Mouse (Mus musculus) MEL-GATA-1-ER (cell line): ENCODE measurements around the gene Mvb12b.

Experiments
- DNase-seq: peaks from one replicate; pipeline ENCODE4 v3.0.0-alpha.2; 2012; ENCODE audit warnings: low read depth; ENCODE audit errors: extremely low read depth

Gene Mvb12b

DNA sequence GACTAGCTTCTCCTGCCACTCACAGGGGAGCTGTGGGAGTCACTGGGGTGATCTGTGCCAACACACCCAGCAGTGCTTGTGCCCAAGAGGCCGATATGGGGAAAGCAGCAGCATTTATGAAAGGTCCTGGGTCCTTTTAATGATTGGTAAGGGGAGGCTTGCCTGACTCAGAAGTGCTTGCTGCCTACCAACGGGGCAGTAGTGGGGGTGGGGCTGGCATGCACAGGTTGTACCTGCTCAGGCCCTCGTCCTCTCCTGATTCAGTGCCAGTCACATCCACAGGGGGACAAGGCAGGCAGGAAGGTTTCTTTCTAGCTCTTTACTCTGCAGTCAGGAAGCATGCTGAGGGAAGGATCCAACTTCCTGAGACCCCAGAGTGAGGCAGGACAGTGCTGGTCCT lies 150.6 kb downstream of the Mvb12b start:
- DNase-seq = no peak

GRCm38 (mm10) chr2:33736722-33737121 lies 151.0 kb downstream of the Mvb12b start:
- DNase-seq = peak; percentile 30

DNA sequence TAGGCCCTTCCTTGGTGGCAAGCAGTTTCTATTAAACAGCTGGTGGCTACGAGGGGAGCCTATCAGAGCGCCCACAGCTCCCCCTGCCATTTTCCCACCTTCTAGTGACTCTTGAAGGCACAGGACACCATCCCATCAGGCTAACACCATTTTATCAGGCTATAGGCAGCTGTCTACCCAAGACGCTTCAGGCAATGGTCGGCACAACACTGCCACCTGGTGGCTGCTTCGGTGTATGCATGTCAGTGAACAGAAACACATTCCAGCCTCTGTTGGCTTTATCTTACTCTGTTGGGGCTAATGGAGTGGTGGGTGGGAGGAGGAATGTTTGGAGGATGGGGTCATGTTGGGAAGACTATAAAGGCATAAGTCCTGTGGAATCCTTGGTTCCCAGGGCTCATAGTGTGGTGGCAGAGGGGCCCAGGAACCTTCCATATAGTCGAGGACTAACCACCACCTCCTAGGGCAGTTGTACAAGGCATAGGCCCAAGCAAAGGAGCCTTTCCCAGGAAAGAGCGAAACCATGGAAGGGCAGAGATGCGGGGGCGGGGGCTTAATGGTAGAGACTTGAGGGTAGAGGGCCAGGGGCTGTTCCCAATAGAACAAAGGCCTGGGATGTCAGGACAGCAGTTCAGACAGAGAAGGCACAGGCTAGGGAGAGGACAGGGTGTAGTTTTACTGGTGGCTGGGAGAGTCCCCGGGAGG lies 152.8 kb downstream of the Mvb12b start:
- DNase-seq = peak; percentile 33

GRCm38 (mm10) chr2:33729701-33730100 lies 158.0 kb downstream of the Mvb12b start:
- no peak for DNase-seq

DNA sequence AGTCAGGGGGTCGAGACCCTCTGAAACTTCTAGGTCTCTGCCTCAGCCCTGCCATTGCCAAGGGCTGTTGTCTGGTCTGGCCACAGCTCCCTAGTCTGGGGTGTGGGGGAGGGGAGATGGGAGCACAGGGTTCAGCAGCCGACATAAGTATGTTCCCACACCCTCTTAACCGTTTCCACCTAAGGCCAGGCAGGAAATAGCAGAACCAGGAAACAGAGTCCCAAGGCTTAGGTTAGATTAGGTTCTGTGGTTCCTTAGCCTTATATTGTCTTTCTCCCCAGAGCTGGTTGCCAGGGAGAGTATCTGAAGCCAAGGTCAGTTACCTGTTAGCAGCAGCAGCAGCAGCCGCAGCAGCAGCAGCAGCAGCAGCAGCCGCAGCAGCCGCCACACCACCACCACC lies 160.5 kb downstream of the Mvb12b start:
- peak; percentile 60 for DNase-seq

DNA sequence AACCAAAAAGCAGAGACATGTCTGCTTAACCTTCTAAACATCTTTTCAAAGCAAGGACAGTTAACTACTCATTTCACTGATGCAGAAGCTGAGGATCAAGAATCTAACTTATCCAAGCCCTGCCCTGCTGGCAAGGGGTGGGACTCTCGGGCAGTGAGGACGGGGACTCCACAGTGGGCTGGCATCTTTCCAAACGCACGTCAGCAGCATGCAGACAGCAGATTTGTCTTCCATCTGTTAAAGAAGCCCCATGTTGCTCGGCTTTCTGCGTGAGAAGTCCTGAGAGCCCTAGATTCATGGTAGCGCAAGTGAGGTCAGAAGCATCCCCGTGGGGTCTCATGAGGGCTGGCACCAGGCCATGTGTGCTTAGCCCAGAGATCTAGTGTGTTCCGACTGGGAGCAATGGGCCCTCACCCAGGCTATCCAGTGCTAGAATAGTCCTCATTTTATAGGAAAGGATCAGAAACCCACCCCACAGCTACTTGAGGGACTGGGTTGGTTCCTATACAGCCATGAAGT lies 167.3 kb downstream of the Mvb12b start:
- no peak for DNase-seq

- DNase-seq = no peak
These were observed 168.2 kb downstream of the Mvb12b start for GRCm38 (mm10) chr2:33719339-33720066.

- DNase-seq = no peak
These were observed 169.2 kb downstream of the Mvb12b start for GRCm38 (mm10) chr2:33718561-33718960.

DNA sequence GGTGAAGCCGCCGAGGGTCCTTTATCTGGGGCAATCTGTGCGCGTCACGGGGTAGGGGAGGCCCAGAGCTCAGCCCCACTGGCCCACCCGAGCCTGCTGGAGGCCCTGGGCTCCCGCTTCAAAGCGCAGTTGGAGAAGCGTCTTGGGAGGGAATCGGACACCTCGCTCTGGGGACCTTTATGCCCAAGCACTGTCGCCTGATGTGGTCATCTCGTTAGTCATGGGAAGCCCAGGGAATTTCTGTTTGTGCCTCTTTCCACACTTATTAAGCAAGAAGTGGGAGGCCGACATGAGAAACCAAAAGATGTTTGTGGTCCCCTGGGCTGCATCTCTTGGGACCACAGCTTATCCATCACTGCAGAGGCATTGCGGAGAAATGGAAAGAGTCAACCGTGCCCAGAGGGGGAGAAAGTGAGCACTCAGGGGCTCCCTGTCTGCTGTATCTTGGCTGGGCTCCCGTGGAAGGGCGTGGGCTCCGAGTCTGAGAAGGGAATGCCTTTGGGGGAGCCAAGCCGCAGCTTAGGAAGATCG lies 169.9 kb downstream of the Mvb12b start:
- no peak for DNase-seq

DNA sequence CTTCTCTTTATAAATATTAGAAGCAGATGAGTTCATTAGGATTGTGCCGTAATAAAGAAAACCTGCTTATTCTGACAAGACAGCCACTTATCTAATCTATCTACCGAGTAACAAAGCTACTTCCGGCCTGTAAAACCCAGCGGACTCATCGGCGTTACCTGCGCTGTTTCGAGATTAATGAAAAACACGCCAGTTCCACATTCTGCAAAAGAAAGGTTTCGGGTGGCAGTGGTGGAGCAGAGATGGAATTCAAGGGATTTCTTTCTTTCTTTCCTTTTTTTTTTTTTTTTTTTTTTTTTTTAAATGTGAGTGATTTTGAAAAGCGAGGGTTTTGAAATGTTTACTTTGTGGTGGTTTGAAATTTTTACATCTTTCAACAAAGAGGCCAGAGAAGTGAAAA lies 170.4 kb downstream of the Mvb12b start:
- no peak for DNase-seq

DNA sequence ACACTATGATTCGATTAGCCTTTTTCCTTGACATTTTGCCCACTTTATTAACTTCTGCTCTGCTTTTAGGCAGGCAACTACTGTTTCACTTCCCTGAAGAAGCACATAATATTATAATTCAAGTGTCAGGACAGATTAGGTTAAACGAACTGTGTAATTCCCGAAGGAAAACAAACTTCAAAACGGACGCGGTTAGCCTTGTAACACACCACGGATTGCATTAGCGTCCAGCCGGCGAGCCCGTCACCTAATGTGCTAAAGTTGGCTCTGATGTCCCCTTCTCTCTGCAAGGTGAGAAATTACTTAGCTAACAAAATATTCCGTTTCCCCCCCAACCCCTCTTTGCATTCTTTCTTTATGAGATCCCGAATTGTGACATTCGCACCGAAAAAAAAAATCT lies 170.9 kb downstream of the Mvb12b start:
- DNase-seq = no peak

GRCm38 (mm10) chr2:33714932-33715331 lies 172.8 kb downstream of the Mvb12b start:
- no peak for DNase-seq

DNA sequence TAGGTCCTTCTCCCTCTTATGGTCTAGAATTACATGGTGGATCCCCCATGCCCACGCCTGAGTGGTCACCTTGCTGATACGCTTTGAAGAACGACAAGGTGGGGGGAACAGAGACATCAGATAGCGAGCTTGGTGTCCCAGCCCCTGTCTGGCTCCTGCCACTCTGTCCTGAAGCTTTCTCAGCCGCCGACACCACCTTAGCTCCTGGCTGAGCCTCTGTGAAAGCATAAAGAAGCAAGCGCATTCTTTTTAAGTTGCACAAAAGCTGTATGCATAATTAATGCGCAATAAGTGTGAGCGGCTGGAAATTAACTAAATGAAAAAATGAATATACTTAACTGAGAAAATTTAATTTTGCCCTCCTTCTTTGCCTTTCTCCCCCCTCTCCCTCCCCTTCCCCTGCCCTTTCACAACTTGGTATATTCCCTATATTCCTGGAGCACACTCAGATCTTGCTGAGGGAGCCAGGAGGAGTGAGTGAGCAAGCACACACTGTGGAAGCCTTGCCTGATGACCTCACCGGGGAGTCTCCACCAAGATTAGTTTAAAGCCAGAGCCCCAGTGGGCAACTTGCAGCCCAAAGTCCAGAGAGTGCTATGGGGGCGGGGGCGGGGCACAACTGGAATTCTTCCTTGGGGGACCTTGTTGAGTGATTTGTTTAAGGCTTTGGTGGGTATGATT lies 174.0 kb downstream of the Mvb12b start:
- no peak for DNase-seq

- DNase-seq = no peak
These were observed 174.9 kb downstream of the Mvb12b start for GRCm38 (mm10) chr2:33712811-33713210.

DNA sequence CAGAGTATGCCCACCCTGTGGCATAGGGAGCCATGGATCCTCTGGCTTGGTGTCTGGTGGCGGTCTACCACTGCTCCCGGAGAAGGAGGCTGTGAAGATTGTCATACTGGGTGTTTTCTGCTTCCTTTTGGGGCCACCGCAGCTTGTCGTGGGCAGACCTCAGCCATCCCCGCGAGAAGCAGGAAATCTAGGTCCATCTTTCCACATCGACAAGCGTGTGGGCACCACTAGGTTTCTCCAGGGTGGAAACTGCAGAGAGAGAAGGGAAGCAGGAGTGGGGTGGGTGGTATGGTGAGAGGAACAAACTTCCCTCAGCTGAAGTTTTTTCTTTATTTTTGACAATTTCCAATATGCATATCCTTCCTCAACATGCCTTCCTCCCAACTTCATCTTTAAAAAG lies 178.9 kb downstream of the Mvb12b start:
- DNase-seq = no peak

GRCm38 (mm10) chr2:33708096-33708495 lies 179.7 kb downstream of the Mvb12b start:
- DNase-seq = no peak

DNA sequence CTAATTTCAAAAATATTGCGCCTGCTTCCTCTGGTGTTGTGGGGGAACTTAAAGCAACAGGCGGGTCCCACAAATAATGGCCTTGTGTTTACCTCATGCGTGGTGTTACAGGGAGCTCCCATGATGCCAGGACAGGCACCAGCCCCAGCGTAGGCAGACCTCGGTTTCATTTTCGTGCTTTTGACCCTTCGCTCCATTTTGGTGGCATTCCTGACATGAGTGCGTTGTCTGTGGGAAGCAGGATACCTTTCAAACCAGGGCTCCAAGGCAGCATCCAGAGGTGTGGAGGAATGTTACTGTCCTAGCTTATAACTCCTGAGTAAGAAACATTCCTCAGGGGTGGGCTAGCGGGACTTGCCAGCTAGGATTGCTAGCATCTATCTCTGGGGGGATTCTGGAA lies 181.3 kb downstream of the Mvb12b start:
- DNase-seq = no peak

GRCm38 (mm10) chr2:33705687-33706320 lies 181.9 kb downstream of the Mvb12b start:
- DNase-seq = no peak

DNA sequence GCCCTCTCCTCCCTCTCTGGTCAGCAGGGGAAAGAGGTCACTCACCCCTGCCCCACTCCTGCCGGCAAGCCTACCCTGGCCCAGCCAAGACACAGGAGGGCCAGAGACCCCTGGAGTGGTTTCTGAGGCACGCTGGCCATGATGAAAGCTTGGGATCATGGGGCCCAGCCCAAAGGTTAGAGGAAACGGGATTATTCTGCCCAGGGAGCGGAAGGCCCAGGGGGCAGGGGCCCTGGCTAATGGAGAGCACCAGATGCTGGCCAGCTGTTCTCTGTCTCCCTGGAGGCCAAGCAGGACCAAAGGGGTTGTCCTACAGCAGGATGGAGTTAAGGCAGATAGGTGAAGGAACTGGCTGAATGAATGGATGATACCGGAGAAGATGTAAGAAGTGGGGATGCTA lies 184.5 kb downstream of the Mvb12b start:
- no peak for DNase-seq

DNA sequence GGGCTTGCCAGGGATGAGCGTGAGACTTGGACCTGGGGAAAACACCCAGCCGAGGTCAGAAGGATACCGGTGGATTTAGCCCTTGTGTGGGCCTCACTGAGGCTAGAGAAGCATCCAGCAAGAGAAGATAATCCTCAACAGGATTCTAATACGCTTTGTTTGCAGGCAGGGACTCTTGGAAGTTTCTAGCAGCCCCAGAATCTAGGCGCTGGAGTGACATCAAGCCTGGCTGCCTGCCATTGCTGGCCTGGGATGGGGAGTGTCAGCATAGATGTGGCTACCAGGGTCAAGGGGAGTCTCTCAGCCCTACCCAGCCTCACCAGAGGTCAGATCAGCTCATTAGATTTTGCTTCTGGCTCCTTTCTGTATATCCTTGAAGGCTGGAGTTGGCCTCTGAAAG lies 185.0 kb downstream of the Mvb12b start:
- no peak for DNase-seq

DNA sequence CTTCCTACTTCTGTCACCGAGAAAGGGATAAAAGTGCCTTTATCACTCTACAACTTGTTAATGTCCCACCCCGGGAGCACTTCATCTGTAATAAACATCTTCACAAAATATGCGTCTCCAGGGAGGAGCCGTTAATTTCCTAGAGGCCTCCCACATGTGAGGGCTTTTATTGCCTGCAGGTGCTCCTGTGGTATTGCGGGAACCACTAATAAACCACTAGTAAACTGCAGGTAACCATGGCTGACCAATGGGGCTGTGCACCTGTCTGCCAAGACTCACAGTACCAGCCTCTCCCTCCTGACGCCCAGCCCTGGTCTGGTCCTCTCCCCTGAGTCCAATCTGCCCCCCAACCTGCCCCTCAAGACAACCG lies 186.3 kb downstream of the Mvb12b start:
- no peak for DNase-seq
